Mouse (Mus musculus): Measurements from ENCODE around the gene Ctps. TPM values are rescaled to one million over a fixed set of nuclear protein-coding genes. Genes with fewer than 3 reads are reported as not detected.

Ctps gene
- polyA plus RNA-seq, 1 experiment = 0.43 TPM

- TF ChIP-seq GATA1 (IDR thresholded peaks at IDR 0.05; ENCODE audit: low read length) = no peak
- no peak for TF ChIP-seq TAL1 (IDR thresholded peaks at IDR 0.05; ENCODE audit: low read length)
- Histone ChIP-seq H3K36me3 (ENCODE audit: control insufficient read depth) (peaks cover 50% of the 10 kb centered on the region), H3K4me3 (replicated peaks) (no peak overlapping the region), H3K27me3 (ENCODE audit: control insufficient read depth) (no peaks in the 10 kb centered on the region), H3K4me1 (ENCODE audit: control insufficient read depth) (no peaks in the 10 kb centered on the region), H3K9me3 (ENCODE audit: control insufficient read depth, low read length) (no peaks in the 10 kb centered on the region)
These were observed 63.1 kb downstream of the Ctps start for GRCm38 (mm10) chr4:120506955-120507354.

Other genes with a start within 250 kb of the Ctps start
- 4.9 and 8.4 TPM in 2 replicates for gene Scmh1, start 165.0 kb downstream of the Ctps start, polyA plus RNA-seq (2012)
- gene Slfnl1, start 38.0 kb downstream of the Ctps start, polyA plus RNA-seq (2012) = not detected in 2 replicates
- not detected in 2 replicates for gene Gm8439, start 18.5 kb upstream of the Ctps start, polyA plus RNA-seq (2012)
- gene Cited4, start 96.3 kb upstream of the Ctps start, polyA plus RNA-seq (2012) = 171 and 228 TPM in 2 replicates
- gene Kcnq4, start 178.3 kb upstream of the Ctps start, polyA plus RNA-seq (2012) = not detected in 2 replicates